Mouse (Mus musculus): ENCODE measurements around the gene Kremen1. TPM values are rescaled to one million over a fixed set of nuclear protein-coding genes. Genes with fewer than 3 reads are reported as not detected.

Gene Kremen1
- polyA plus RNA-seq, 1 experiment: 33.2 TPM

DNA sequence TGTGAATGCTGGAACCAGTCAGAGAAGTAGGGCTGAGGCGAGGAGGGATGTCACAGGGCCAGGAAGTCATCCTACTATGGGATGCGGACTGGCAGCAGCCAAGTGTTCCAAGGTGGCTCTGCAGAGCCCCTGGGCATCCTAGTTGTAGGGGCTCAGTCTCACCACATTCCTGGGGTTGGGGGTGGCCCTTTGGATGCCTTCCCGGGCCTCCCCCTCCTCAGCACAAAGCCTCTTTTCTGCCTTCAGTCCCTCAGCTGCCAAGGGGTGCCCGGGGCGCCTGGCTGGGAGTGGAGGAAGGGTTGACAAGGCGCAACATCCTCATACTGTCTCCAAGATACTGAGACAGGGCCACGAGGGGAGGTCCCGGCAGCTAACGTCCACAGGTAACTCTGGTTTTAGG lies 111.4 kb downstream of the Kremen1 start:
- Histone ChIP-seq H3K4me3 (replicated peaks; ENCODE audit: extremely low read depth, low read depth, low read length) (no peak overlapping the region), H3K4me1 (ENCODE audit: control insufficient read depth, insufficient read depth, low read length) (peaks cover 8% of the 10 kb centered on the region)
- no peak for TF ChIP-seq CTCF (IDR thresholded peaks at IDR 0.05; ENCODE audit: insufficient read depth, low read length)
- no peak for TF ChIP-seq POLR2A (IDR thresholded peaks at IDR 0.05; ENCODE audit: borderline replicate concordance, extremely low read depth, low read depth, low read length)
- DNase-seq: no peak
- 79% methylated on average over 9 of the region's 9 CpGs for WGBS

DNA sequence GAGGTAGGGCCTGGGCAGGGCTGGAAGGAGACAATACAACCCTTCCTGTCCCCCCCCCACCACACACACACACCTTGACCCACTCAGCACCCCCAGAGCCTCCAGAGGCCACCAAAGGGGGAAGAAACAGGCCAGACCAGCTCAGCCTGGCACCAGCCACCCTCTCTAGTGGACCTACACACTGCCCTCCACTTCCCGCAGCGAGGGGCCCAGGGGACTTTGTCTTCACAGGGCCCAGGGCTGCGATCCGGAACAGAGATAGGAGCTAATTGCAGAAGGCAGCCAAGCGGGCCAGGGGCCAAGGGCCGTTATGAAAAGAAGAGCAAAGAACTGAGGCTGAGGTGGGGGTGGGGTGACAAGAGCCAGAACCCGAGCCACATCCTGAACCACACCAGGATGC lies 112.1 kb downstream of the Kremen1 start:
- TF ChIP-seq CTCF (IDR thresholded peaks at IDR 0.05; ENCODE audit: insufficient read depth, low read length): no peak
- TF ChIP-seq POLR2A (IDR thresholded peaks at IDR 0.05; ENCODE audit: borderline replicate concordance, extremely low read depth, low read depth, low read length): no peak
- Histone ChIP-seq H3K4me3 (replicated peaks; ENCODE audit: extremely low read depth, low read depth, low read length) (no peak overlapping the region), H3K4me1 (ENCODE audit: control insufficient read depth, insufficient read depth, low read length) (peaks cover 6% of the 10 kb centered on the region; the same call in 1 of the 2 replicates)
- 24% methylated on average over 7 of the region's 7 CpGs for WGBS
- no peak for DNase-seq

DNA sequence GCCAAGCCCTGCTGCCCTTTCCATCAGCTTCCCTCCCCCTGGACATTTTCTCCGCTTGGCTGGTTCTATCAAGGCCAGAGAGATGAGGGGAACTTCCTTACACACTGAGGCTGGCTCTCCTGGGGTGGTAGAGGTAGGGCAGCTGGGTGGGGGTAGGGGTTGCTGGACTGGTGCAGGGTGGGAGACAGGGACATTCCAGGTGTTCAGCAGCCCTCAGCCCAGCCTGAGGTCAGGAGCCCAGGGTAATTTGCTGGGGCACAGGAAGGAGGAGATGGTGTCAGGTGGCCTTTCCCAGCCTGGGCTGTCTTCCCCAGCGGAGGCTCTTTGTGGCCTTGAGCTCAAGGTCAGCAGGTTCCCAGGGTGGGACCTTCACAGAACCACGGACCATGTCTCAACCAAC lies 115.8 kb downstream of the Kremen1 start:
- no peak for DNase-seq
- Histone ChIP-seq H3K4me3 (replicated peaks; ENCODE audit: extremely low read depth, low read depth, low read length) (no peak overlapping the region), H3K4me1 (ENCODE audit: control insufficient read depth, insufficient read depth, low read length) (peaks cover 8% of the 10 kb centered on the region)
- TF ChIP-seq POLR2A (IDR thresholded peaks at IDR 0.05; ENCODE audit: borderline replicate concordance, extremely low read depth, low read depth, low read length) (no peak), CTCF (IDR thresholded peaks at IDR 0.05; ENCODE audit: insufficient read depth, low read length) (no peak)
- WGBS: 82% methylated on average over 3 of the region's 3 CpGs

DNA sequence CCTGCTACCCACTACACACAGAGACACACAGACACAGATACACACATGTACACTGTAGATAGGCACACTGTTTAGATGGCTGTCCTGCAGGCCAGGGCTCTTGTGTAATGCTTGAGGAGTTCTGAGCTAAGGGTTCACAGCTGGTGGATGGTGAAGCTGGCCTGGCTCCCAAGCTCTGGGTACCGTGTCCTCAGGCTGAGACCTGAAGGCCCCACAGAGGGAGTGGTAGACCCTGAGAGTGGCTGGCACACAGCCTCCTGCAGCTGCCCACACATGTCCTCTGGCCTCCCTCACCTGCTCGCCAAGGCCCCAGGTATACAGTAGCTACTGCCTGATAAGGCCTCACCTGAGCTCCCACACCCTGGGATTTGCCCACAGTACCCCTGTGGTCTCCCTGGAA lies 119.4 kb downstream of the Kremen1 start:
- no peak for DNase-seq
- TF ChIP-seq POLR2A (IDR thresholded peaks at IDR 0.05; ENCODE audit: borderline replicate concordance, extremely low read depth, low read depth, low read length): no peak
- TF ChIP-seq CTCF (IDR thresholded peaks at IDR 0.05; ENCODE audit: insufficient read depth, low read length): no peak
- 67% methylated on average over 2 of the region's 2 CpGs for WGBS
- Histone ChIP-seq H3K4me3 (replicated peaks; ENCODE audit: extremely low read depth, low read depth, low read length) (no peak overlapping the region), H3K4me1 (ENCODE audit: control insufficient read depth, insufficient read depth, low read length) (peaks cover 15% of the 10 kb centered on the region)

Other genes with a start within 250 kb of the Kremen1 start
- gene Rasl10a, start 203.4 kb downstream of the Kremen1 start, polyA plus RNA-seq (2012; rRNA removed): 6.2 and 6.9 TPM in 2 replicates
- 99.7 and 124 TPM in 2 replicates for gene Gas2l1, start 196.2 kb downstream of the Kremen1 start, polyA plus RNA-seq (2012; rRNA removed)
- gene Rhbdd3, start 162.6 kb downstream of the Kremen1 start, polyA plus RNA-seq (2012; rRNA removed): 16.3 and 18.8 TPM in 2 replicates
- gene Ewsr1, start 162.3 kb downstream of the Kremen1 start, polyA plus RNA-seq (2012; rRNA removed): 255 and 420 TPM in 2 replicates
- gene Emid1, start 109.3 kb downstream of the Kremen1 start, polyA plus RNA-seq (2012; rRNA removed): 31.4 and 40.2 TPM in 2 replicates
- 10.8 and 14.4 TPM in 2 replicates for gene Znrf3, start 183.3 kb upstream of the Kremen1 start, polyA plus RNA-seq (2012; rRNA removed)

Measured in lung, adult 2 months (tissue).